Mouse (Mus musculus): Measurements from ENCODE around the gene Rnd1.

DNA sequence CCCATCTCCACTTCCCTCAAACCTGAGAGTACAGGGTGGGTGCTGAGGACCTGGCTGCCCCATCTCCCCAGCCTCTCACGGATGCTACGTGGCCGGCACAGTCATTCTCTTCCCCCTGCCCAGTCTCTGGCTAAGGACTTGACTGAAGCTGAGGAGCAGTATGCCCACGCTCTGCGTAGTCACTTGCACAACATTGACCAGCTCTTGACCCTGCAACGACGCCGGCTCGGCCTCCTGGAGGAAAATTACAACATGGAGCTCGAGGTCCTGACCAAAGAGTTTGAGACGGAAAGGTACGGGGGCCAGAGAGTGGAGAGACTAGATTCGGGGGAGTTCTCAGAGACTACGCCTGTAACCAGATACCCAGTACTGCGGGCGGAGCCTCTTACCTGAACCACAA, 40.0 kb upstream of the Rnd1 start:
- TF ChIP-seq CTCF (IDR thresholded peaks at IDR 0.05; ENCODE audit: extremely low read depth, insufficient read depth, insufficient read length, insufficient replicate concordance) (no peak), POLR2A (IDR thresholded peaks at IDR 0.05; ENCODE audit: low read depth, low read length) (no peak)
